In genomic region chr6:99509189-99509592, GRCm38 (mm10) we compare ENCODE assay signal across 9 mouse cellular contexts. TPM values are rescaled to one million over a fixed set of nuclear protein-coding genes. Genes with fewer than 3 reads are reported as not detected.
DNase-seq lines count a peak whose midpoint lies in the region; ATAC-seq and TF ChIP-seq lines count a peak whose summit lies in the region.
"Had no signal": no experiment of that assay in that cellular context is flagged by ENCODE, and none has a peak within 500 bp of the region (broad histone marks: within the 10 kb centered on the region; RNA-seq: fewer than 3 reads in every experiment).

No protein-coding gene starts in this region.

- H3K27me3 ChIP-seq in heart, adult 2 months (ENCODE audit: control insufficient read depth, insufficient read depth, low read length) = no peaks in the 10 kb centered on the region
- no peaks in the 10 kb centered on the region for H3K27me3 ChIP-seq in heart, embryonic 12.5 days (replicated peaks)
- H3K27me3 ChIP-seq in midbrain, postnatal 0 days (ENCODE audit: insufficient read depth, low read length) = no peaks in the 10 kb centered on the region
- no peaks in the 10 kb centered on the region for H3K27me3 ChIP-seq in midbrain, embryonic 10.5 days (ENCODE audit: low read depth, poor library complexity, severe bottlenecking)
- H3K27me3 ChIP-seq in forebrain, embryonic 16.5 days (replicated peaks; ENCODE audit: control insufficient read depth, insufficient read depth, low read length) = no peaks in the 10 kb centered on the region
- no peaks in the 10 kb centered on the region for H3K27me3 ChIP-seq in neural tube, embryonic 15.5 days (replicated peaks)
- H3K27me3 ChIP-seq: embryonic facial prominence, embryonic 15.5 days had no signal

- H3K4me3 ChIP-seq in heart, adult 2 months = no peak overlapping the region
- no peak overlapping the region for H3K4me3 ChIP-seq in heart, embryonic 12.5 days
- no peak overlapping the region for H3K4me3 ChIP-seq in midbrain, postnatal 0 days (ENCODE audit: low read depth, low read length)
- H3K4me3 ChIP-seq in midbrain, embryonic 10.5 days = no peak overlapping the region
- no peak overlapping the region for H3K4me3 ChIP-seq in forebrain, embryonic 16.5 days (replicated peaks; ENCODE audit: low read length)
- no peak overlapping the region for H3K4me3 ChIP-seq in neural tube, embryonic 15.5 days (replicated peaks)
- H3K4me3 ChIP-seq: embryonic facial prominence, embryonic 15.5 days had no signal

- TF ChIP-seq EP300 in heart, adult 2 months (IDR thresholded peaks at IDR 0.05; ENCODE audit: insufficient read depth, low read depth, low read length) = no peak

- H3K4me1 ChIP-seq in heart, adult 2 months (ENCODE audit: control insufficient read depth, insufficient read depth, low read length) = peaks cover 5% of the 10 kb centered on the region
- peaks cover 21% of the 10 kb centered on the region for H3K4me1 ChIP-seq in heart, embryonic 12.5 days (replicated peaks)
- H3K4me1 ChIP-seq in midbrain, postnatal 0 days (ENCODE audit: insufficient read depth, low read length) = no peaks in the 10 kb centered on the region
- H3K4me1 ChIP-seq in midbrain, embryonic 10.5 days = peaks cover 55% of the 10 kb centered on the region
- H3K4me1 ChIP-seq in forebrain, embryonic 16.5 days (replicated peaks; ENCODE audit: control insufficient read depth, insufficient read depth, low read length) = peaks cover 19% of the 10 kb centered on the region
- H3K4me1 ChIP-seq in neural tube, embryonic 15.5 days = peaks cover 4% of the 10 kb centered on the region

- DNase-seq in heart, adult 2 months = peak; percentile 42 to 60
- DNase-seq in midbrain, postnatal 0 days (ENCODE audit: low spot score) = peak; percentile 72
- no peak for DNase-seq in midbrain, embryonic 10.5 days (ENCODE audit: low spot score)
- DNase-seq in left cerebral cortex, adult 8-10 months (ENCODE audit: low spot score in 2 of 2) = no peak
- no peak for DNase-seq in left cerebral cortex, postnatal 25 days (ENCODE audit: low spot score in 2 of 2)

- ATAC-seq in heart, embryonic 12.5 days (ENCODE audit: insufficient number of reproducible peaks, low FRiP score) = no peak
- ATAC-seq in midbrain, postnatal 0 days (ENCODE audit: low FRiP score) = no peak
- peak; percentile 66 for ATAC-seq in forebrain, embryonic 16.5 days
- ATAC-seq in neural tube, embryonic 15.5 days (ENCODE audit: low FRiP score) = no peak

- no peak overlapping the region for H3K27ac ChIP-seq in heart, adult 2 months
- no peak overlapping the region for H3K27ac ChIP-seq in heart, embryonic 12.5 days (ENCODE audit: poor library complexity, severe bottlenecking)
- no peak overlapping the region for H3K27ac ChIP-seq in midbrain, postnatal 0 days (ENCODE audit: low read depth, low read length)
- no peak overlapping the region for H3K27ac ChIP-seq in midbrain, embryonic 10.5 days (replicated peaks)
- no peak overlapping the region; the same call in 1 of the 2 replicates for H3K27ac ChIP-seq in forebrain, embryonic 16.5 days (ENCODE audit: low read length)
- peak overlapping the region; percentile 2; the same call in 1 of the 2 replicates for H3K27ac ChIP-seq in neural tube, embryonic 15.5 days (replicated peaks)
- H3K27ac ChIP-seq: embryonic facial prominence, embryonic 15.5 days had no signal

- peaks cover 2% of the 10 kb centered on the region for H3K79me2 ChIP-seq in heart, adult 2 months (replicated peaks; ENCODE audit: control insufficient read depth, insufficient read depth, low read length)

- 61% methylated on average over 9 of the region's 9 CpGs for WGBS in heart, adult 2 months
- WGBS in heart, embryonic 12.5 days = 71% methylated on average over 9 of the region's 9 CpGs
- WGBS in midbrain, postnatal 0 days = 74% methylated on average over 9 of the region's 9 CpGs
- 93% methylated on average over 9 of the region's 9 CpGs for WGBS in midbrain, embryonic 10.5 days
- WGBS in forebrain, embryonic 16.5 days = 48% methylated on average over 9 of the region's 9 CpGs
- 65% methylated on average over 9 of the region's 9 CpGs for WGBS in neural tube, embryonic 15.5 days

- no peak overlapping the region for H3K9ac ChIP-seq in heart, adult 2 months (ENCODE audit: low read depth, low read length)
- no peak overlapping the region for H3K9ac ChIP-seq in heart, embryonic 12.5 days
- no peak overlapping the region for H3K9ac ChIP-seq in midbrain, postnatal 0 days (replicated peaks; ENCODE audit: low read length, poor library complexity, severe bottlenecking)
- H3K9ac ChIP-seq in forebrain, embryonic 16.5 days (replicated peaks; ENCODE audit: low read depth, low read length) = no peak overlapping the region
- H3K9ac ChIP-seq in neural tube, embryonic 15.5 days (replicated peaks) = no peak overlapping the region
- H3K9ac ChIP-seq: embryonic facial prominence, embryonic 15.5 days had no signal

- no peaks in the 10 kb centered on the region for H3K36me3 ChIP-seq in heart, adult 2 months (ENCODE audit: control insufficient read depth, insufficient read depth, low read length)
- H3K36me3 ChIP-seq in heart, embryonic 12.5 days = peaks cover 20% of the 10 kb centered on the region
- no peaks in the 10 kb centered on the region for H3K36me3 ChIP-seq in midbrain, postnatal 0 days (ENCODE audit: insufficient read depth, low read length)
- peaks cover 51% of the 10 kb centered on the region for H3K36me3 ChIP-seq in midbrain, embryonic 10.5 days
- H3K36me3 ChIP-seq in forebrain, embryonic 16.5 days (ENCODE audit: control insufficient read depth, insufficient read depth) = no peaks in the 10 kb centered on the region
- H3K36me3 ChIP-seq in neural tube, embryonic 15.5 days = no peaks in the 10 kb centered on the region
- H3K36me3 ChIP-seq: embryonic facial prominence, embryonic 15.5 days had no signal

- no peak for TF ChIP-seq CTCF in heart, adult 2 months (IDR thresholded peaks at IDR 0.05)
- no peak for TF ChIP-seq CTCF in midbrain, postnatal 0 days (IDR thresholded peaks at IDR 0.05)

- TF ChIP-seq POLR2A in heart, adult 2 months (IDR thresholded peaks at IDR 0.05; ENCODE audit: insufficient read depth, low read depth, low read length) = no peak

- intact Hi-C loops in heart, adult 2 months (cut with DNase I) = no loop called here
- intact Hi-C loops in left cerebral cortex, postnatal 25 days (cut with DNase I) = no loop called here

- H3K4me2 ChIP-seq in heart, embryonic 12.5 days = no peak overlapping the region
- no peak overlapping the region for H3K4me2 ChIP-seq in midbrain, postnatal 0 days (ENCODE audit: low read depth, low read length, poor library complexity, severe bottlenecking)
- no peak overlapping the region for H3K4me2 ChIP-seq in forebrain, embryonic 16.5 days (ENCODE audit: low read length)
- no peak overlapping the region for H3K4me2 ChIP-seq in neural tube, embryonic 15.5 days
- H3K4me2 ChIP-seq: embryonic facial prominence, embryonic 15.5 days had no signal

- H3K9me3 ChIP-seq in heart, embryonic 12.5 days (replicated peaks) = no peaks in the 10 kb centered on the region
- H3K9me3 ChIP-seq in midbrain, postnatal 0 days (ENCODE audit: low read length) = no peaks in the 10 kb centered on the region
- H3K9me3 ChIP-seq in midbrain, embryonic 10.5 days (replicated peaks) = no peaks in the 10 kb centered on the region
- no peaks in the 10 kb centered on the region for H3K9me3 ChIP-seq in forebrain, embryonic 16.5 days (ENCODE audit: control insufficient read depth, low read length)
- no peaks in the 10 kb centered on the region for H3K9me3 ChIP-seq in neural tube, embryonic 15.5 days (replicated peaks)
- H3K9me3 ChIP-seq: embryonic facial prominence, embryonic 15.5 days had no signal

RNA-seq across cellular contexts. Expression of gene Foxp1, which starts 13.3 kb away (rescaled TPM):
- total RNA-seq in heart, adult 2 months (2021) = 10 to 100 TPM; 26.4 to 31.6 TPM
- polyA plus RNA-seq in heart, adult 2 months (2012; rRNA removed) = 22.9 and 29.1 TPM in 2 replicates
- 91.1 and 94.2 TPM in 2 replicates for polyA plus RNA-seq in heart, embryonic 12.5 days (2016; fragmentation: Nextera tagmentation; extraction: Ambion mirVana)
- 66.2 and 71.1 TPM in 2 replicates for total RNA-seq in midbrain, postnatal 0 days (2014; rRNA removed)
- polyA plus RNA-seq in midbrain, postnatal 0 days (2015; fragmentation: Nextera tagmentation; extraction: Ambion mirVana) = 67.8 and 74.3 TPM in 2 replicates
- polyA plus RNA-seq in midbrain, embryonic 10.5 days (2016; fragmentation: Nextera tagmentation; extraction: Ambion mirVana) = 63.7 and 75.4 TPM in 2 replicates
- polyA plus RNA-seq in forebrain, embryonic 16.5 days (2015; fragmentation: Nextera tagmentation; extraction: Ambion mirVana) = 115 and 123 TPM in 2 replicates
- 51.0 and 63.9 TPM in 2 replicates for polyA plus RNA-seq in neural tube, embryonic 15.5 days (2015; fragmentation: Nextera tagmentation; extraction: Ambion mirVana)
- 100 to 1,000 TPM; 143 to 189 (median 162) TPM for total RNA-seq in left cerebral cortex, adult 8-10 months (2022)
- 100 to 1,000 TPM; 132 to 157 TPM for total RNA-seq in left cerebral cortex, postnatal 25 days (2021)

Comparison
In these comparisons a context has a peak if more than half of its experiments do, and no peak if none do; other contexts are left out.
1. DNase-seq: peak in heart, adult 2 months (2 of 2) and midbrain, postnatal 0 days (single experiment); none in midbrain, embryonic 10.5 days (single experiment), left cerebral cortex, adult 8-10 months (0 of 2) and left cerebral cortex, postnatal 25 days (0 of 2).